Mouse (Mus musculus) left cerebral cortex, adult 11 months (tissue): ENCODE measurements around the gene Apom.
A peak's percentile ranks its signal among the peaks of the same experiment; 100 is the strongest.

ENCODE experiments used
- DNase-seq: peaks from one replicate; pipeline ENCODE4 v3.0.0; 2022; ENCODE audit warnings: low spot score

The Apom gene

GRCm38 (mm10) chr17:35096597-35096996 is 35.3 kb downstream of the Apom start:
- DNase-seq: no peak

- DNase-seq: no peak
These were observed 37.1 kb downstream of the Apom start for GRCm38 (mm10) chr17:35094475-35095365.

GRCm38 (mm10) chr17:35092403-35093198 is 39.2 kb downstream of the Apom start:
- DNase-seq: no peak

- no peak for DNase-seq
These were observed 41.5 kb downstream of the Apom start for GRCm38 (mm10) chr17:35090166-35090932.

- peak; percentile 89 for DNase-seq
These were observed 42.8 kb downstream of the Apom start, which contains the start of gene Abhd16a for GRCm38 (mm10) chr17:35088825-35089644. TSS of gene Abhd16a (plus strand) at chr17:35089263.

GRCm38 (mm10) chr17:35088151-35088550 is 43.7 kb downstream of the Apom start:
- DNase-seq: no peak

- DNase-seq: no peak
These were observed 46.5 kb downstream of the Apom start, which contains the start of gene Ly6g6f for GRCm38 (mm10) chr17:35085208-35085865. TSS of gene Ly6g6f (minus strand) at chr17:35085610.

GRCm38 (mm10) chr17:35083929-35084497 is 47.8 kb downstream of the Apom start:
- DNase-seq: no peak

GRCm38 (mm10) chr17:35082841-35083576 is 48.8 kb downstream of the Apom start:
- DNase-seq: no peak

GRCm38 (mm10) chr17:35080710-35081109 is 51.1 kb downstream of the Apom start:
- no peak for DNase-seq

- no peak for DNase-seq
These were observed 51.6 kb downstream of the Apom start for GRCm38 (mm10) chr17:35080248-35080647.

GRCm38 (mm10) chr17:35079778-35080177 is 52.1 kb downstream of the Apom start:
- no peak for DNase-seq
